Mouse (Mus musculus): Measurements from ENCODE around the gene Rfc2. TPM values are rescaled to one million over a fixed set of nuclear protein-coding genes. Genes with fewer than 3 reads are reported as not detected.

Gene Rfc2
- polyA plus RNA-seq, 2 experiments = 102 to 180 TPM

GRCm38 (mm10) chr5:134560450-134561171 lies 20.6 kb upstream of the Rfc2 start:
- no peaks in the 10 kb centered on the region for H3K9me3 ChIP-seq (ENCODE audit: control insufficient read depth, low read length)
- no peak overlapping the region for H3K27ac ChIP-seq
- H3K27me3 ChIP-seq (ENCODE audit: control insufficient read depth, insufficient read depth, low read length) = no peaks in the 10 kb centered on the region
- no peak overlapping the region for H3K4me2 ChIP-seq (ENCODE audit: low read depth)
- ATAC-seq (ENCODE audit: insufficient read depth) (no peak), DNase-seq (ENCODE audit: low read depth in 3 of 3, low spot score in 3 of 3) (no peak)
- TF ChIP-seq CTCF (IDR thresholded peaks at IDR 0.05; ENCODE audit: low read depth) = no peak
- TF ChIP-seq EP300 (IDR thresholded peaks at IDR 0.05; ENCODE audit: low read depth) = no peak
- no peak overlapping the region for H3K4me3 ChIP-seq (ENCODE audit: insufficient read depth in 1 of 2, low read depth in 2 of 2, low read length in 2 of 2)
- WGBS (ENCODE audit: insufficient replicate concordance) = 67% methylated on average over 16 of the region's 16 CpGs
- H3K4me1 ChIP-seq (replicated peaks; ENCODE audit: control insufficient read depth in 2 of 2, insufficient read depth in 2 of 2, low read length in 1 of 2) = no peaks in the 10 kb centered on the region
- no peaks in the 10 kb centered on the region for H3K36me3 ChIP-seq (replicated peaks; ENCODE audit: control insufficient read depth, insufficient read depth, low read depth)
- H3K9ac ChIP-seq (replicated peaks) = no peak overlapping the region

GRCm38 (mm10) chr5:134564272-134564671 lies 16.9 kb upstream of the Rfc2 start:
- 85% methylated on average over 2 of the region's 2 CpGs for WGBS (ENCODE audit: insufficient replicate concordance)
- Histone ChIP-seq H3K4me1 (replicated peaks; ENCODE audit: control insufficient read depth in 2 of 2, insufficient read depth in 2 of 2, low read length in 1 of 2) (no peaks in the 10 kb centered on the region; a peak in 1 of 4 replicates), H3K4me2 (ENCODE audit: low read depth) (no peak overlapping the region), H3K27me3 (ENCODE audit: control insufficient read depth, insufficient read depth, low read length) (no peaks in the 10 kb centered on the region), H3K9ac (replicated peaks) (no peak overlapping the region), H3K27ac (no peak overlapping the region), H3K9me3 (ENCODE audit: control insufficient read depth, low read length) (no peaks in the 10 kb centered on the region), H3K4me3 (ENCODE audit: insufficient read depth in 1 of 2, low read depth in 2 of 2, low read length in 2 of 2) (no peak overlapping the region), H3K36me3 (replicated peaks; ENCODE audit: control insufficient read depth, insufficient read depth, low read depth) (no peaks in the 10 kb centered on the region)
- ATAC-seq (ENCODE audit: insufficient read depth) (no peak), DNase-seq (ENCODE audit: low read depth in 3 of 3, low spot score in 3 of 3) (no peak)
- TF ChIP-seq CTCF (IDR thresholded peaks at IDR 0.05; ENCODE audit: low read depth) (no peak), EP300 (IDR thresholded peaks at IDR 0.05; ENCODE audit: low read depth) (no peak)

GRCm38 (mm10) chr5:134565696-134566095 lies 15.5 kb upstream of the Rfc2 start:
- TF ChIP-seq CTCF (IDR thresholded peaks at IDR 0.05; ENCODE audit: low read depth) (no peak), EP300 (IDR thresholded peaks at IDR 0.05; ENCODE audit: low read depth) (no peak)
- Histone ChIP-seq H3K4me3 (ENCODE audit: insufficient read depth in 1 of 2, low read depth in 2 of 2, low read length in 2 of 2) (no peak overlapping the region), H3K27ac (no peak overlapping the region), H3K4me1 (replicated peaks; ENCODE audit: control insufficient read depth in 2 of 2, insufficient read depth in 2 of 2, low read length in 1 of 2) (no peaks in the 10 kb centered on the region; a peak in 1 of 4 replicates), H3K36me3 (replicated peaks; ENCODE audit: control insufficient read depth, insufficient read depth, low read depth) (no peaks in the 10 kb centered on the region), H3K9me3 (ENCODE audit: control insufficient read depth, low read length) (no peaks in the 10 kb centered on the region), H3K27me3 (ENCODE audit: control insufficient read depth, insufficient read depth, low read length) (no peaks in the 10 kb centered on the region), H3K9ac (replicated peaks) (no peak overlapping the region), H3K4me2 (ENCODE audit: low read depth) (no peak overlapping the region)
- 68% methylated on average over 6 of the region's 6 CpGs for WGBS (ENCODE audit: insufficient replicate concordance)
- DNase-seq (ENCODE audit: low read depth in 3 of 3, low spot score in 3 of 3) = no peak
- no peak for ATAC-seq (ENCODE audit: insufficient read depth)

- Histone ChIP-seq H3K4me3 (ENCODE audit: insufficient read depth in 1 of 2, low read depth in 2 of 2, low read length in 2 of 2) (no peak overlapping the region), H3K27ac (no peak overlapping the region), H3K9ac (replicated peaks) (no peak overlapping the region), H3K36me3 (replicated peaks; ENCODE audit: control insufficient read depth, insufficient read depth, low read depth) (no peaks in the 10 kb centered on the region), H3K27me3 (ENCODE audit: control insufficient read depth, insufficient read depth, low read length) (no peaks in the 10 kb centered on the region), H3K9me3 (ENCODE audit: control insufficient read depth, low read length) (no peaks in the 10 kb centered on the region), H3K4me2 (ENCODE audit: low read depth) (no peak overlapping the region), H3K4me1 (replicated peaks; ENCODE audit: control insufficient read depth in 2 of 2, insufficient read depth in 2 of 2, low read length in 1 of 2) (peaks cover 6 to 9% of the 10 kb centered on the region in 2 experiments)
- no peak for DNase-seq (ENCODE audit: low read depth in 3 of 3, low spot score in 3 of 3)
- TF ChIP-seq EP300 (IDR thresholded peaks at IDR 0.05; ENCODE audit: low read depth) (no peak), CTCF (IDR thresholded peaks at IDR 0.05; ENCODE audit: low read depth) (no peak)
- no peak for ATAC-seq (ENCODE audit: insufficient read depth)
- WGBS (ENCODE audit: insufficient replicate concordance) = 56% methylated on average over 4 of the region's 4 CpGs
Measured at GRCm38 (mm10) chr5:134567445-134567844, 13.7 kb upstream of the Rfc2 start.

- H3K36me3 ChIP-seq (replicated peaks; ENCODE audit: control insufficient read depth, insufficient read depth, low read depth) = no peaks in the 10 kb centered on the region
- DNase-seq (ENCODE audit: low read depth in 3 of 3, low spot score in 3 of 3) = no peak
- no peak overlapping the region for H3K27ac ChIP-seq
- H3K9me3 ChIP-seq (ENCODE audit: control insufficient read depth, low read length) = no peaks in the 10 kb centered on the region
- TF ChIP-seq EP300 (IDR thresholded peaks at IDR 0.05; ENCODE audit: low read depth) = no peak
- TF ChIP-seq CTCF (IDR thresholded peaks at IDR 0.05; ENCODE audit: low read depth) = no peak
- no peak overlapping the region for H3K4me3 ChIP-seq (ENCODE audit: insufficient read depth in 1 of 2, low read depth in 2 of 2, low read length in 2 of 2)
- WGBS (ENCODE audit: insufficient replicate concordance) = 52% methylated on average over 3 of the region's 3 CpGs
- no peaks in the 10 kb centered on the region for H3K27me3 ChIP-seq (ENCODE audit: control insufficient read depth, insufficient read depth, low read length)
- peaks cover 8 to 13% of the 10 kb centered on the region in 2 experiments for H3K4me1 ChIP-seq (replicated peaks; ENCODE audit: control insufficient read depth in 2 of 2, insufficient read depth in 2 of 2, low read length in 1 of 2)
- H3K4me2 ChIP-seq (ENCODE audit: low read depth) = no peak overlapping the region
- ATAC-seq (ENCODE audit: insufficient read depth) = no peak
- no peak overlapping the region for H3K9ac ChIP-seq (replicated peaks)
Measured at GRCm38 (mm10) chr5:134568030-134568429, 13.1 kb upstream of the Rfc2 start.

Data from liver, embryonic 14.5 days (tissue).